Mouse (Mus musculus): ENCODE measurements at regions not wholly inside any gene's neighbourhood (a gene's known extent, or its start where the extent isn't known, plus 50 kb on each side); places are given as distances from the start of the nearest gene placed in this dataset.
A peak's percentile ranks its signal among the peaks of the same experiment; 100 is the strongest.

- DNase-seq (ENCODE audit: low spot score in 2 of 2) = no peak
Observed at GRCm38 (mm10) chr7:39596403-39596802, 78.8 kb downstream of the Zfp619 start.

GRCm38 (mm10) chr7:39613767-39614166 is 96.2 kb downstream of the Zfp619 start:
- DNase-seq (ENCODE audit: low spot score in 2 of 2) = no peak

- no peak for DNase-seq (ENCODE audit: low spot score in 2 of 2)
Observed at GRCm38 (mm10) chr7:39615092-39615491, 97.5 kb downstream of the Zfp619 start.

- DNase-seq (ENCODE audit: low spot score in 2 of 2) = no peak
Observed at GRCm38 (mm10) chr7:39621796-39622195, 104.2 kb downstream of the Zfp619 start.

DNA sequence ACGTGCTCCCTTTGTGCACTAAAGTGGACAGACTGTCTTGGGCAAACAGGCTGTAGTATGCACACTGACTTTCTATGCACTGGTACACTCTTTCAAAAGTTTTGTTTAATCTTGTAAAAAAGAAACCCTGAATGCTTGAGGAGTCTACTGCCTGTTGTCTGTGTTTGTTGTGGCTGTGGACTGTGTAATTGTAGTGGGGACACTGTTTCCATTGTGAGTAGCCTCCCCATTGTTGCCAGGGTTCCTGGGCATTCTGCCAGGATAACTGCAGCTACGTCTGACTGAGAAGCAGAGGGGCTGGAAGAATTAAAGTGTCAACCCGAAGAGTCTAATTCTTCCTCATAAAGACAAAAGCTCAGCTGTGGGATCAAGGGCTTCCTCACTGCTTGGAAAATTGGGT is 115.3 kb downstream of the Zfp619 start:
- no peak for DNase-seq (ENCODE audit: low spot score in 2 of 2)

- DNase-seq (ENCODE audit: low spot score in 2 of 2) = no peak
Observed at GRCm38 (mm10) chr7:39642333-39642732, 124.8 kb downstream of the Zfp619 start.

- no peak for DNase-seq (ENCODE audit: low spot score in 2 of 2)
Observed at GRCm38 (mm10) chr7:39643323-39643722, 125.8 kb downstream of the Zfp619 start.

DNA sequence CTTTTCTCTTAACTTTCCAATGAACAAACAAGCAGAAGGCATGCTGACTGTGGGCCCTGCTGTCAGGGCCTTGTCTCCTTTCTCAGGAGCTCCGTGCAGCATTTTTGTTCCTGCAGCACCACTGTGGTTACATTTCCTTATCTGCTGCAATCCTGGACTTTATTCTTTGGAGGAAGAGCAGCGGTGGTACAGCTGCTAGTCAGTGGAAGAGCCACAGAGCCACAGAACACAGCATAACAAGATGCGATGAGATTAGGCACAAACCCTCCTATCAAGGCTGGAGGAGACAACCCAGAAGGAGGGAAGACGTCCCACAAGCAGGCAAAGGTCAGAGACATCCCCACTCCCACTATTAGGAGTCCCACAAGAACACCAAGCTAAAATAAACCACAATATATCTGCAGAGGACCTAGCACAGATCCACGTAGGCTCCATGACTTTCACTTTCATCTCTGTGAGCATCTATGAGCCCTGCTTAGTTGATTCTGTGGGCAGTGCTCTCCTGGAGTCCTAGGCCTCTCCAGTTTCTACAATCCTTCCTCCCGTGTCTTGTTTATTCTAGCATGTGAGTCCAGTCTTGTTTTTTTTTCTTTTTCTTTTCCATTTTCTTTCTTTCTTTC is 133.0 kb downstream of the Zfp619 start:
- no peak for DNase-seq (ENCODE audit: low spot score in 2 of 2)

GRCm38 (mm10) chr7:39654563-39655286 is 137.2 kb downstream of the Zfp619 start:
- no peak for DNase-seq (ENCODE audit: low spot score in 2 of 2)

DNA sequence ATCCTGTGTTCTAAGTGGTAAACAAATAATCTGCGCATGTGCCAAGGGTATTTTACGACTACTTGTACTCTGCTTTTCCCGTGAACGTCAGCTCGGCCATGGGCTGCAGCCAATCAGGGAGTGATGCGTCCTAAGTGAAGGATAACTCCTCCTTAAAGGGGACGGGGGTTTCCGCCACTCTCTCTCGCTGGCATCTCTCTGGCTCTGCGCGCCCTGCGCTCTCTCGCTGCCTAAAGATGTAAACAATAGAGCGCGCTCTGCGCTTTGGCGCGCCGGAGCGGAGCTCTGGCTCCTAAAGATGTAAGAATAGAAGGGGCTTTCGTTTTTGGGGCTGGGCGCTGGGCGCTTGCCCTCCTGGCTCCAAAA is 137.7 kb downstream of the Zfp619 start:
- peak in 1 of 2 experiments; percentile 20 for DNase-seq (ENCODE audit: low spot score in 2 of 2)

DNA sequence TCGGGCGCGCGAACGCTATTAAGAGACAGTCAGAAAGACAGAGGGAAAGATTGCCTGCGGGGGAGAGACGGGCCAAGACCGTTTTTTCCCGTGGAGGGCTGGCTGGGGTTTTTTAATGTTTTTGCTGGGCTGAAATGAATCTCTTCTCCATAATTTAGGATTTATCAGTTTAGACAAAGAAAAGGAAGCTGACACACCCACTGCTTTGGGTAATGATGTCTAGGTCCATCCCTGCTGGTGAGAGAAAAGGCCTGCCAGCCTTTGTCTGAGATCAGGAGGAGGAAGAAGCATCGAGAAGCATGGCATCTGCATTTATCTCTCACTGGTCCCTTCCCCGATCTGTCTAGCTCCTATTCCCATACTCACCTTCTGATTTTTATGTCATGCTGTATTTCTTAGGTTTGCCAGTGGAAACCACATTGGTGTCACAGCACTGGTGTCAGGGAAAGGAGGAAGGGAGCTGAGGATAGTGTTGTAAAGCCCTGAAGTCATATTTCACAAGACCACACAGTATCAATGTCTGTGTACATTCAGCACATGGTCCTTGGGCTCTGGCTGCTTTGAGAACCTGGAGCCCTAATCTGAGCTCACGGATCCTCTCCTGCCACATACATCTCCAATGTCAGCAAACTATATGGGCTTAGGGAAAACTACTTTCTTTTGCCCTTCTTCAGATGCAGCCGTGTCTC is 138.3 kb downstream of the Zfp619 start:
- DNase-seq (ENCODE audit: low spot score in 2 of 2) = no peak

- no peak for DNase-seq (ENCODE audit: low spot score in 2 of 2)
Observed at GRCm38 (mm10) chr7:39659597-39659996, 142.0 kb downstream of the Zfp619 start.

DNA sequence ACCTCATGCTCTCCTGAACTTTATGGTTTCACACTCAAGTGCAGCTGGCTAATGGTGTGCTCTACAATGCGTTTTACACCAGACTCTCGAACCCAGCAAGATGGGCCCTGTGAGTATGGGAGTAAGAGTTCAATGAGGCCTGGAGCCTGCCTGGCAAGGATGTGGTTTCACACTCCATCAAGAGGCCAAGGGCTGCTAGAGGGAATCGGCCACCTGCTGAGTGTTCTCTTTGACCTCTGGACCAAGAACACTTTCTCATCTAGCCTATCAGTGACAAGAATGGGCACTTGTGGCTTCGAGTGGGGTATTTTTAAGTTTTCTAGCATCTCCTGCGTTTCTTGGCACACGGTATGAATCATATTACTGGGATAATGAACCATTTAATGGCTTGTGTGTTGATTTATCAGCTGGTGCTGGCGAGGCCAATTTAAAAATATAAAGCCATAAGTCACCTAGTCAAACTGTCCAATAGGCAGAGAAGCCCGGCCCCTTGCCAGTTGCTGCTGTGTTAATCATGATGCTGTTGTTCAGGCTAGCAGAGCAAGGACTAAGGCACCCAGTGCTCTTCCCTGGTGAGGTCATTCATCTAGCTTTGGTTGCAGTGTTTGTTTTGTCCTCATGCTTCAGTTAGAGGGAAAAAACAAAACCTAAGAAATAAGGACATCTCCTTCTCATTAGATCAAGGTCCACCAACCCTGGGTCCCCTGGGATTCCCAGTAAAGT is 157.7 kb downstream of the Zfp619 start:
- no peak for DNase-seq (ENCODE audit: low spot score in 2 of 2)

- DNase-seq (ENCODE audit: low spot score in 2 of 2) = no peak
Observed at GRCm38 (mm10) chr7:39675847-39676238, 158.3 kb downstream of the Zfp619 start.

DNA sequence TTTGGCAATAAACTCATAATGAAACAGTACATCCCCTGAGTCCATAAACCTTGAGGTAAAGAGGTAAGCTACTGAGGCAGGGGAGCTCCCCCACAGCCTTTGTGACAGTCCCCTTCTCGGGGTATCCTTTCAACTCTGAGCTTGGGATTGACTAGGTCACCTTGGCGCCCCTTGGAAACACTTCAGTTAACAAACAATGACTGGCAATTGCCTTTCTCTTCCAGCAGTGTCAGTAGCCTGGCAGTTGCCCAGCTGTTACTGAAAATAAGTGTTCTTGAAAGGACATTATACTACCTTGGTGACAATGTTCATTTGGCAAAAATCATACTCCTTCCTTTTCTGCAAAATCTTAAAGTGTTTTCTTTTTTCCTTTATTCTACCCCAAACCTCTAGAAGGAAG is 162.8 kb downstream of the Zfp619 start:
- no peak for DNase-seq (ENCODE audit: low spot score in 2 of 2)

- DNase-seq (ENCODE audit: low spot score in 2 of 2) = no peak
Observed at GRCm38 (mm10) chr7:39696589-39696988, 179.0 kb downstream of the Zfp619 start.

- DNase-seq (ENCODE audit: low spot score in 2 of 2) = no peak
Observed at GRCm38 (mm10) chr7:39701506-39701905, 183.9 kb downstream of the Zfp619 start.

- DNase-seq (ENCODE audit: low spot score in 2 of 2) = no peak
Observed at GRCm38 (mm10) chr7:39705118-39706095, 187.8 kb downstream of the Zfp619 start.

DNA sequence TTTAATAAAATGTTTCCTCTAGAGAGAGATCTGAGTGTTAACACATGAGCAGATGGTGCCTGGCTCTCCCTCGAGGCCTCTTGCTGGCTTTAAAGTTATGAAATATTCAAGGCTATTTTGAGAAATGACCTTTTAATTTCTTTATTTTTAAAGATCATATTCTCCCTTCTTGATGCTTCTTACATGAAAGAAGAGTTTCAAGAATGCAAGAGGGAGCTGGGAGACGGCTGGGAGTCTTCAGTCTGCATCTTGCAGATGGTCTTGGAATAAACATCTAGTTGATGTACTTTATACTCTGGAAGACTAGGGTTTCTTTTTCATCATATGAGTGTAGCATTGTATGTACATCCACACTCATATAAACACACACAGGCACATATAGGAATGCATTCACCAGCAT is 189.0 kb downstream of the Zfp619 start:
- DNase-seq (ENCODE audit: low spot score in 2 of 2) = no peak

DNA sequence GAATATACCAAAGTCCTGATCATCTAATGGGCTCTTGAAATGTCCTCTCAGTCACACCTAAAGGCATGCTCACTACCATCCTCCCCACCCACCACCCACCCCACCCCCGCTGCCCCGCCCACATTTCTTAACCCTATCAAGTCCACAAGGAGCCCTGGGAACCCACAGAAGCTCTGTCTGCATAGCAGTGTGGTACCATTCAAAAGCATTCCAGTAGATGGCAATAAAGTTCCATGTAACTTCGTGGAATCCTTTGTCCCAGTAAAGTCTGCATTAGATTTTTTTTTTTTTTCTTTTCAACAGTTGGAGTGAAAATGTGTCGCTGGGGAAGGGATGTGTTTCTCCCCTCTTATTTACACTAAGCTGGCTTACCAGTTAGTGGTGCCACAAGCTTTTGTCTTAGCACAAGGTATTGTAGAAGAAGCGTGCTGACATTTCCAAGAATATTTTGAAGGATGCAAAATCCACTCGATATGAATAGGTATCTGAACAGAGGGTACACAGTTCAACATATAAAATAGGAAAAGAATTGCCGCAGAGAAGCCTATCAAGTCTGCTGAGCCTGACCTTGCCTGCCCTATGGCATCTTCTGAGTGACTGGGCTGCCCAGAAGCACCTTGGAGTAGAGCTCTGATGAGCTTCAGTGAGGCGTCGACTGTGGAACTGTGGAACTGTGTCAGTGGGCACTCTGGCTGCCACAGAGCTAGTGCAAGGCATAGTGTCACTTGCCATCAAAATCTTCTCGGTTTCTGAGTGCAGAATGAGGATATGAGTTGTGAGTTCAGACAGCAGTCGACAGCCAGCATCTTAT is 199.0 kb downstream of the Zfp619 start:
- DNase-seq (ENCODE audit: low spot score in 2 of 2) = no peak
